Mouse (Mus musculus): Measurements from ENCODE around the gene Ldhd. TPM values are rescaled to one million over a fixed set of nuclear protein-coding genes. Genes with fewer than 3 reads are reported as not detected.

The Ldhd gene
- polyA plus RNA-seq, 1 experiment from 2014 or later: 1.2 TPM

GRCm38 (mm10) chr8:111587545-111588094, 42.6 kb downstream of the Ldhd start:
- 92% methylated on average over 1 of the region's 1 CpGs for WGBS
- H3K4me3 ChIP-seq (ENCODE audit: low read depth, low read length): no peak overlapping the region
- H3K27me3 ChIP-seq (replicated peaks; ENCODE audit: control insufficient read depth, insufficient read depth, low read length): no peaks in the 10 kb centered on the region
- H3K4me1 ChIP-seq (replicated peaks; ENCODE audit: control insufficient read depth, insufficient read depth, low read length): 0 out of 2 replicates have a peak, but pooled peaks cover under 1% of the 10 kb centered on the region
- no peak overlapping the region for H3K27ac ChIP-seq (ENCODE audit: low read depth)
- DNase-seq (ENCODE audit: low spot score) (no peak), ATAC-seq (replicated peaks; ENCODE audit: low FRiP score, low TSS enrichment, low read depth) (no peak)
- no peaks in the 10 kb centered on the region for H3K36me3 ChIP-seq (ENCODE audit: control insufficient read depth, insufficient read depth, low read length)
- H3K4me2 ChIP-seq (ENCODE audit: low read length): no peak overlapping the region
- H3K9ac ChIP-seq (ENCODE audit: low read length): no peak overlapping the region
- no peaks in the 10 kb centered on the region for H3K9me3 ChIP-seq (ENCODE audit: control insufficient read depth, low read length)

- no peak for DNase-seq (ENCODE audit: low spot score)
- no peak overlapping the region for H3K9ac ChIP-seq (ENCODE audit: low read length)
- H3K9me3 ChIP-seq (ENCODE audit: control insufficient read depth, low read length): no peaks in the 10 kb centered on the region
- no peaks in the 10 kb centered on the region for H3K36me3 ChIP-seq (ENCODE audit: control insufficient read depth, insufficient read depth, low read length)
- ATAC-seq (replicated peaks; ENCODE audit: low FRiP score, low TSS enrichment, low read depth): no peak
- H3K4me3 ChIP-seq (ENCODE audit: low read depth, low read length): no peak overlapping the region
- no peaks in the 10 kb centered on the region for H3K4me1 ChIP-seq (replicated peaks; ENCODE audit: control insufficient read depth, insufficient read depth, low read length)
- no peak overlapping the region for H3K27ac ChIP-seq (ENCODE audit: low read depth)
- 89% methylated on average over 3 of the region's 3 CpGs for WGBS
- H3K4me2 ChIP-seq (ENCODE audit: low read length): no peak overlapping the region
- H3K27me3 ChIP-seq (replicated peaks; ENCODE audit: control insufficient read depth, insufficient read depth, low read length): no peaks in the 10 kb centered on the region
Measured at GRCm38 (mm10) chr8:111584946-111585345, 45.2 kb downstream of the Ldhd start.

DNA sequence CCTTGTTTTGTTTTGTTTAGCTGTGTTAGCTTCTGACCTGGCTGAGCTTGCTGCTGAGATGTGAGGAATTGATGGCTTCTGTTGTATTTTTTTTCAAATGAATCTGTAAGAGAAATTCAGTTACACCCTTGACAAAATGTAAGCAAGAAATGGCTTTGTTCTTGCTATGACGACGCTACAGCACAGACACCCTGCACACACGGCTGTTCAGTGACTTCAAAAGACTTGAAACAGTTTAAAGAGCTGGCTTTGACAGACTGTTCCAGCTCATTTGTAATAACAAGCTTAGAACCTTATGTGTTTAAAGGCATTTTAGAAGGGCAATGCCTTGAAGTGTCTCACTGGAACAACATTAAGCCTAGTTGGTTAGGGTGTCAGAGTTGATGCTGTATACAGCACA, 47.8 kb downstream of the Ldhd start:
- Histone ChIP-seq H3K27ac (ENCODE audit: low read depth) (no peak overlapping the region), H3K4me1 (replicated peaks; ENCODE audit: control insufficient read depth, insufficient read depth, low read length) (peaks cover 4% of the 10 kb centered on the region), H3K4me3 (ENCODE audit: low read depth, low read length) (no peak overlapping the region), H3K9ac (ENCODE audit: low read length) (no peak overlapping the region), H3K4me2 (ENCODE audit: low read length) (no peak overlapping the region), H3K9me3 (ENCODE audit: control insufficient read depth, low read length) (no peaks in the 10 kb centered on the region), H3K36me3 (ENCODE audit: control insufficient read depth, insufficient read depth, low read length) (no peaks in the 10 kb centered on the region), H3K27me3 (replicated peaks; ENCODE audit: control insufficient read depth, insufficient read depth, low read length) (no peaks in the 10 kb centered on the region)
- 70% methylated on average over 3 of the region's 3 CpGs for WGBS
- no peak for DNase-seq (ENCODE audit: low spot score)
- no peak for ATAC-seq (replicated peaks; ENCODE audit: low FRiP score, low TSS enrichment, low read depth)

GRCm38 (mm10) chr8:111580306-111580705, 49.9 kb downstream of the Ldhd start:
- no peak for DNase-seq (ENCODE audit: low spot score)
- Histone ChIP-seq H3K4me2 (ENCODE audit: low read length) (no peak overlapping the region), H3K9ac (ENCODE audit: low read length) (no peak overlapping the region), H3K36me3 (ENCODE audit: control insufficient read depth, insufficient read depth, low read length) (no peaks in the 10 kb centered on the region), H3K9me3 (ENCODE audit: control insufficient read depth, low read length) (no peaks in the 10 kb centered on the region), H3K4me3 (ENCODE audit: low read depth, low read length) (no peak overlapping the region), H3K27me3 (replicated peaks; ENCODE audit: control insufficient read depth, insufficient read depth, low read length) (no peaks in the 10 kb centered on the region), H3K4me1 (replicated peaks; ENCODE audit: control insufficient read depth, insufficient read depth, low read length) (peaks cover 7% of the 10 kb centered on the region), H3K27ac (ENCODE audit: low read depth) (no peak overlapping the region)
- 59% methylated on average over 3 of the region's 3 CpGs for WGBS
- no peak for ATAC-seq (replicated peaks; ENCODE audit: low FRiP score, low TSS enrichment, low read depth)

- Histone ChIP-seq H3K27ac (ENCODE audit: low read depth) (no peak overlapping the region), H3K4me1 (replicated peaks; ENCODE audit: control insufficient read depth, insufficient read depth, low read length) (peaks cover 7% of the 10 kb centered on the region), H3K36me3 (ENCODE audit: control insufficient read depth, insufficient read depth, low read length) (no peaks in the 10 kb centered on the region), H3K27me3 (replicated peaks; ENCODE audit: control insufficient read depth, insufficient read depth, low read length) (no peaks in the 10 kb centered on the region), H3K4me3 (ENCODE audit: low read depth, low read length) (no peak overlapping the region), H3K9me3 (ENCODE audit: control insufficient read depth, low read length) (no peaks in the 10 kb centered on the region), H3K4me2 (ENCODE audit: low read length) (no peak overlapping the region), H3K9ac (ENCODE audit: low read length) (no peak overlapping the region)
- ATAC-seq (replicated peaks; ENCODE audit: low FRiP score, low TSS enrichment, low read depth): no peak
- 97% methylated on average over 1 of the region's 1 CpGs for WGBS
- DNase-seq (ENCODE audit: low spot score): no peak
Measured at GRCm38 (mm10) chr8:111579318-111579717, 50.9 kb downstream of the Ldhd start.

DNA sequence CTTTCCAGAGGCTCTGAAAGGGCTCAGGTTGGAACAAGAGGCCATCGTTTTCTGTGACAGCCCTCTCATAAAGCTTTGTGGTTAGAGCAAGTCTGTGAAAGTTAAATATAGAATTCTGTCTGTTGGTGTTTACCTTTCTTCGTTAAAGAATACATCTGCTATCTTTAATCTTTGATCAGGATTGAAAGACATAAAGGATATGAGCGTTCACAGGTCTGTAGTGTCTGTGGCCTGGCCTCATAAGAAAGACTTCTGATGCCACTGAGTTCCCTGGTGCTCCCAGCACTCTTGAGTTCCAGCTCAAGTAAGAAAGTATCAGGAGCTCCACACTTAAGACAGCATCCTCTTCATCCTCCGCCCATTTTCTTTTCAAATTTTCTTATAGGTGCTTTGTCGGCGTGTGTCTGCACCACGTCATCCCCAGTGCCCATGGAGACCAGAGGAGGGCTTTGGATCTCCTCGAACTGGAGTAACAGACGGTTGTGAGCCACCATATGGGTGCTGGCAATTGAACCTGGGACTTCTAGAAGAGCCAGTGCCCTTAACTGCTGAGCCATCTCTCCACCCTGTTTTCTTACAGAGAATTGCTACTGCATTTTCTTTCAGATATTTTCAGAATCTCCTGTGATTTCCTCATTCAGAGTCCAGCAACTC, 52.2 kb downstream of the Ldhd start:
- no peak overlapping the region for H3K9ac ChIP-seq (ENCODE audit: low read length)
- H3K36me3 ChIP-seq (ENCODE audit: control insufficient read depth, insufficient read depth, low read length): no peaks in the 10 kb centered on the region
- DNase-seq (ENCODE audit: low spot score) (no peak), ATAC-seq (replicated peaks; ENCODE audit: low FRiP score, low TSS enrichment, low read depth) (no peak)
- H3K9me3 ChIP-seq (ENCODE audit: control insufficient read depth, low read length): no peaks in the 10 kb centered on the region
- 81% methylated on average over 9 of the region's 9 CpGs for WGBS
- H3K4me1 ChIP-seq (replicated peaks; ENCODE audit: control insufficient read depth, insufficient read depth, low read length): peaks cover 8% of the 10 kb centered on the region
- no peaks in the 10 kb centered on the region for H3K27me3 ChIP-seq (replicated peaks; ENCODE audit: control insufficient read depth, insufficient read depth, low read length)
- H3K4me2 ChIP-seq (ENCODE audit: low read length): no peak overlapping the region
- no peak overlapping the region for H3K4me3 ChIP-seq (ENCODE audit: low read depth, low read length)
- no peak overlapping the region for H3K27ac ChIP-seq (ENCODE audit: low read depth)

DNA sequence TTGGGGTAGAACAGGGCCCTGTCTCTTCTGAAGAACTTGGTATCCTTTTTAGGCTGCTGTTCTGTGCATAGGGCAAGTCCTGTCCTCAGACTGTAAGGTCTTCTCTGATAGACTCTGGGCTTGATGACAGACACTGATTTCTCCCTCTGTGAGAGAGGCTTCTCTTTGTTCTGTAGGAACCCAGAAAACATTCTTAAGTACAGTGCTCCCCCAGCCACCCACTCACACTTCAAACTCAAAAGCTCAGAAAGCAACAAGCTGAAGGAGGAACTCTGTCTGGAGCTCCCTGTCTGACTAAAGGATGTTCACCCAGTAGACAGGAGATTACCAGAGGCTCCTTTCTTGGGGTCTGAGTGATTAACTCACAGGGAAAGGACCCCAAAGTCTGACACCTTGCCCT, 53.7 kb downstream of the Ldhd start:
- ATAC-seq (replicated peaks; ENCODE audit: low FRiP score, low TSS enrichment, low read depth): no peak
- Histone ChIP-seq H3K27ac (ENCODE audit: low read depth) (no peak overlapping the region), H3K9ac (ENCODE audit: low read length) (no peak overlapping the region), H3K9me3 (ENCODE audit: control insufficient read depth, low read length) (no peaks in the 10 kb centered on the region), H3K27me3 (replicated peaks; ENCODE audit: control insufficient read depth, insufficient read depth, low read length) (no peaks in the 10 kb centered on the region), H3K36me3 (ENCODE audit: control insufficient read depth, insufficient read depth, low read length) (no peaks in the 10 kb centered on the region), H3K4me3 (ENCODE audit: low read depth, low read length) (no peak overlapping the region), H3K4me2 (ENCODE audit: low read length) (no peak overlapping the region), H3K4me1 (replicated peaks; ENCODE audit: control insufficient read depth, insufficient read depth, low read length) (peaks cover 22% of the 10 kb centered on the region)
- DNase-seq (ENCODE audit: low spot score): no peak

DNA sequence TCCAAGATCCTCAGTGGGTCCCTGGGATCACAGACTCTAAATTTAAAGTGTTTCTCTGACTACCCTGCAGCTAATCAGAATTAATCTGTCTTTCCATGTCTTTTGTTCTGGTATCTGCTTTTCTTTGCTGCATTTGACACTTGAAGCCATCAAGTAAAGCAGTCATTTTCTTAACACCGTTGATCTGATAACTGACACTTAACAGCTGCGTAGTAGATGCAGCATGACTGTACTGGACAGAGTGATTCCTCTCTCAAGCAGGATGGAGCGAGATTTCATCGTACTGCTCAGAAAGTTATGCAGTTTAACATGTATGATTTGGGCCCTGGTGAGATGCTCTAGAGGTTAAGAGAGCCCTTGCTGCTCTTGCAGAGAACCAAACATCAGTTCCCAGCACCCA, 54.7 kb downstream of the Ldhd start:
- 91% methylated on average over 4 of the region's 4 CpGs for WGBS
- no peak for DNase-seq (ENCODE audit: low spot score)
- Histone ChIP-seq H3K4me2 (ENCODE audit: low read length) (no peak overlapping the region), H3K9me3 (ENCODE audit: control insufficient read depth, low read length) (no peaks in the 10 kb centered on the region), H3K4me1 (replicated peaks; ENCODE audit: control insufficient read depth, insufficient read depth, low read length) (peaks cover 24% of the 10 kb centered on the region), H3K9ac (ENCODE audit: low read length) (no peak overlapping the region), H3K36me3 (ENCODE audit: control insufficient read depth, insufficient read depth, low read length) (no peaks in the 10 kb centered on the region), H3K27me3 (replicated peaks; ENCODE audit: control insufficient read depth, insufficient read depth, low read length) (no peaks in the 10 kb centered on the region), H3K27ac (ENCODE audit: low read depth) (no peak overlapping the region), H3K4me3 (ENCODE audit: low read depth, low read length) (no peak overlapping the region)
- ATAC-seq (replicated peaks; ENCODE audit: low FRiP score, low TSS enrichment, low read depth): no peak

- H3K36me3 ChIP-seq (ENCODE audit: control insufficient read depth, insufficient read depth, low read length): no peaks in the 10 kb centered on the region
- peaks cover 24% of the 10 kb centered on the region for H3K4me1 ChIP-seq (replicated peaks; ENCODE audit: control insufficient read depth, insufficient read depth, low read length)
- no peak for ATAC-seq (replicated peaks; ENCODE audit: low FRiP score, low TSS enrichment, low read depth)
- 81% methylated on average over 2 of the region's 2 CpGs for WGBS
- H3K9ac ChIP-seq (ENCODE audit: low read length): no peak overlapping the region
- H3K9me3 ChIP-seq (ENCODE audit: control insufficient read depth, low read length): no peaks in the 10 kb centered on the region
- H3K4me2 ChIP-seq (ENCODE audit: low read length): no peak overlapping the region
- no peak overlapping the region for H3K4me3 ChIP-seq (ENCODE audit: low read depth, low read length)
- no peak for DNase-seq (ENCODE audit: low spot score)
- no peak overlapping the region for H3K27ac ChIP-seq (ENCODE audit: low read depth)
- no peaks in the 10 kb centered on the region for H3K27me3 ChIP-seq (replicated peaks; ENCODE audit: control insufficient read depth, insufficient read depth, low read length)
Measured at GRCm38 (mm10) chr8:111574016-111574415, 56.2 kb downstream of the Ldhd start.

Data from intestine, embryonic 14.5 days (tissue).